Mouse (Mus musculus) megakaryocyte, embryonic 14.5 days (primary cell): Measurements from ENCODE around the gene Minpp1.

ENCODE experiments used
- FLI1 ChIP-seq: IDR thresholded peaks from 2 replicates; pipeline ENCODE4 v1.6.1; 2012; ENCODE audit warnings: low read length, inconsistent platforms, mixed read lengths
- GATA1 ChIP-seq: IDR thresholded peaks from 3 replicates; pipeline ENCODE4 v1.6.1; 2012; ENCODE audit warnings: mixed read lengths, low read length, inconsistent platforms, borderline replicate concordance

GRCm38 (mm10) chr19:32495034-32495433 is 9.5 kb downstream of the Minpp1 start:
- TF ChIP-seq GATA1 (no peak), FLI1 (no peak)
